Mouse (Mus musculus) C2C12 (cell line): ENCODE measurements at regions not wholly inside any gene's neighbourhood (a gene's known extent, or its start where the extent isn't known, plus 50 kb on each side); places are given as distances from the start of the nearest gene placed in this dataset.

Source experiments
- CEBPB ChIP-seq: IDR thresholded peaks from one replicate; pipeline ENCODE4 v1.6.1; 2011; ENCODE audit warnings: low read depth, mild to moderate bottlenecking, control low read depth, moderate library complexity
- CTCF ChIP-seq: IDR thresholded peaks from one replicate; pipeline ENCODE4 v1.5.1; 2011; ENCODE audit not compliant: control insufficient read depth, insufficient read depth, insufficient read length
- FOSL1 ChIP-seq: IDR thresholded peaks from one replicate; pipeline ENCODE4 v1.8.0; 2011; ENCODE audit warnings: mild to moderate bottlenecking, low read length; ENCODE audit not compliant: poor library complexity, insufficient read depth, severe bottlenecking
- MAX ChIP-seq: IDR thresholded peaks from one replicate; pipeline ENCODE4 v1.6.1; 2011; ENCODE audit warnings: mild to moderate bottlenecking, control low read depth
- MYOD1 ChIP-seq: IDR thresholded peaks from one replicate; pipeline ENCODE4 v1.6.1; 2011; ENCODE audit warnings: low read depth; ENCODE audit not compliant: control insufficient read depth, insufficient read length
- MYOG ChIP-seq: IDR thresholded peaks from one replicate; pipeline ENCODE4 v1.6.1; 2011; ENCODE audit not compliant: control insufficient read depth, insufficient read length; ENCODE audit errors: extremely low read depth
- USF1 ChIP-seq: IDR thresholded peaks from one replicate; pipeline ENCODE4 v1.6.1; 2011; ENCODE audit warnings: low read depth, mild to moderate bottlenecking, control low read depth, moderate library complexity

DNA sequence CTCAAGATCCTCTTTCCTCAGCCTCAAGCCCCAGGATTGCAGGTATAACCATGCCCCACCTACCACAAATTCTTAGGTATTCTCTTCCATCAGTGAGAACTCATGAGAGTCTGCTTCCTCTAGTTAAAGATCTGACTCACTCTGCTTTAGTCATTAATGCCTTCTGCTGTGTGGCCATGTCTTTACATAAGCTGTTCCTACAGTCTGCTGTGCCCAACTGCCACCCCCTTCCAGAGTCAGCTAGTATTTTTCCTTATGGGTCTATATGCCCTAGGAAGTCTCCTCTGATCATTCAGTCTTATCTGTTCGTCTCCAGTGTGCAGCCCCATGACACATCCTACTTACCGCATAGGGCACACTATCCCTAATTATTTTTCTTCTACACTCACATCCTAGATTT, 126.2 kb upstream of the Adra1d start:
- TF ChIP-seq CTCF: no peak
- TF ChIP-seq MYOG: no peak
- TF ChIP-seq MAX: no peak
- no peak for TF ChIP-seq USF1
- no peak for TF ChIP-seq MYOD1
- no peak for TF ChIP-seq FOSL1
- TF ChIP-seq CEBPB: no peak
